Mouse (Mus musculus): ENCODE measurements at regions not wholly inside any gene's neighbourhood (a gene's known extent, or its start where the extent isn't known, plus 50 kb on each side); places are given as distances from the start of the nearest gene placed in this dataset.

DNA sequence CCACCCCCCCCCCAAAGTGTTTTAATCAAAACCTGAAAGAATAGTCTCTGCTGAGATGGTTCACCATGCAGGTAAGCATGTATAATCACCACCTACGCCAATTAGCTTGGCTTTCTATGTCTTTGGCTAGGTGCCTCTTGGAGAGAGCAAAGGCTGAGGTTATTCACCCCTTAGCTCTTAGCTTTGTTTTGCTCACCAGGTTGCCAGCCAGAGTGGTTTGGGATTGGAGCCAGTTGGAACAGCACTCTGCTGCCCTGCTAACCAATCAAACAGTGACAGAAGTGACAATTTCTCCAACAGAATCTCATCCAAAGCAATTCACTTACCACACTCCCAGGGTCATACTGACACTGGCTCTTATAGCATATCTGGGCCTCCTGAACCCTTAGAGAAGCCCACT, 162.3 kb upstream of the Bcor start:
- TF ChIP-seq CTCF (IDR thresholded peaks at IDR 0.05; ENCODE audit: extremely low read depth, insufficient read depth, low read length) (no peak), POLR2A (IDR thresholded peaks at IDR 0.05; ENCODE audit: extremely low read depth, insufficient read depth, low read length) (no peak)
